Mouse (Mus musculus) CD8-positive naive resting alpha-beta T cell, adult 2 months (primary cell): ENCODE results near the gene Krtap8-1.

Experiments
- DNase-seq, 2 experiments: peaks; one replicate each; pipeline ENCODE4 v3.0.0; 2022; ENCODE audit warnings: low read depth in 2 of 2, low spot score in 2 of 2

The Krtap8-1 gene

DNA sequence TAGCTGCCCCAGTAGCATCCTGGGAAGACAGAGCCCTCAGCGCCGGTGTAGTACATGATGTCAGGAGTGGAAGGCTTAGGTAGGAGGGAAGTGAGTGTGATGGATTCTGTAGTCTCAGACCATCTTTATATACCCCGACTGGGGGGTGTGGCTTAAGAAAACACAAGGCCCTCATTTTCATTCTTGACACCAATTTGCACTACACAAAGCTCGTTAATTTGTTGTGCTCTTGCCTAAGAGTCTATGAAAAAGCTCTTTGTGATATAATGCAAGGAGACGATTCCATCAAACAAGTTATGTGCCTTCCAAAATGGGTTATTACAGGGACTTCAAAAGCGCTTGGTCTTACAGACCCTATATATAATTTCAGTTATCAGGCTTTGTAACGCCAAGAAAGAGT, at the start of gene Krtap8-1:
Gene Krtap8-1 (minus strand): TSS at position 101 of the 400 bp plus-strand sequence.
- no peak for DNase-seq

DNA sequence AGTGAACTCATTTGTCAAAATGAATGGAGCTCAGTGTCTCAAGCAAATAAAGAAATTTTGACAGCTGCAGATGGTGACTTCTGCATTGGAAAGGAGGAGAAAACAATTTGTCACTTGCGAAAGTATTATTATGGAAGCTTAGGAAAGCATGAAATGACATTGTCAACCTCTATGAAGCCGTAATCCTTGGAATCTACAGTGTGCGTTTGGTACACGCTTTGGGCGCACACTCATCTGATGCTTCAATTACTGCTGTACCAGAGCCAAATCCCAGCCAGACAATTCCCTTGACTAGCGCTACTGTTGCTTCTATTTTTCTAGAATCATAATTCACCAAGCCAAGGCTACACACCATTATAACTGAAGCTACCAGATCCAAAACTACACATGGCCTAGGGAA, 49.6 kb upstream of the Krtap8-1 start:
- DNase-seq = no peak

DNA sequence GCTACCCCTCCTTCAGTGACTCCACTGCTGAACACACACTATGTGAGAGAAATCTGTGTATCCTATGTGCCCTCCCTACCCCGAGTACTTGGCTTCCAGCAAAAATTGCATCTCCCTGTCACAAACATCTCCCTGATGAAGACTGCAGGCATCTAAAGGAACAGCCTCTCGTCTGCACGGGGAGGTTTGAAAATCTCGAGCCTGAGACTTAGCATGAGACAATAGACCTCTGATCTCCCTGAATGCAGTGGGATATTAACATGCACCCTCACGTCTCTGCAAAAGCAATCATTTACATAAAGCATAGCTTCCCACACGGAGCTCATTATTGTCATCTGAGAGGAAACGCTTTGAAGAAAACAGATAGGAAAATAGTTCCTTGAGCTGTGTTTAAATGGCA, 42.8 kb upstream of the Krtap8-1 start:
- DNase-seq = no peak

DNA sequence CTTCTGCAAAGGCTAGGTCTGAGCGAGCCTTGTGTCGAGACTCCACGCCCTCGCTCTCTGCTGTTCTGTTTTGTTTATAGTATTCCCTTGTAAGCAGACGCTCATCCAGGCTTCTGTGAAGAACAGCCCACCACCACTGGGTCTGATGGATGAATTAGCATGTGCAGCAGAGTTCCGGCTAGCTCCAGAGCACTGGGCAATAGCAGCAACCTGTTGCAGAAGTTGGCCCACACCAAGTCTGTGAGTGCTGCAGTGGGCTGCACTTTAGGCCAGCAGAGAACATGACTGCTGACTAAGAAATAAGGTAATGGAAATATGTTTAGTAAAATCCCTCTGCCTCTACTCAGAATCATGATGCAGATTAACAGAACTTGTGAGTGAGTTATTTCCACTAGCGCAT, 42.1 kb upstream of the Krtap8-1 start:
- DNase-seq = no peak

DNA sequence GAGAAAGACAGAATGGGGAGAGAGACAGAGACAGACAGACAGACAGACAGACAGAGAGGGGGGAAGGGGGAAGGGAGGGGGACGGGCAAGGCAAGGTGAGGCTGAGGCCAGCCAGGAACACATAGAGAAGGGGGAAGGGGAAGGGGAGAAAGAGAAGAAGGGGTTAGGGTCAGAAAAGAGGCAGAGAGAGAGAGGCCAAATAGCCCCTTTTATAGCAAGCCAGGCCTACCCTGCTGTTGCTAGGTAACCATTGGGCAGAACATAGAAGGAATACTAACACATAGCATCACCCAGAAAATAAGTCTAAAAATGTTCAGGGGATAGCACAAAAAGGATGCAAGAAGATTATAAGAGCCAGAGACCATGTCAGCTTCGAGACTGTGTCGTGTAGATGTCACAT, 40.6 kb upstream of the Krtap8-1 start:
- DNase-seq = no peak

DNA sequence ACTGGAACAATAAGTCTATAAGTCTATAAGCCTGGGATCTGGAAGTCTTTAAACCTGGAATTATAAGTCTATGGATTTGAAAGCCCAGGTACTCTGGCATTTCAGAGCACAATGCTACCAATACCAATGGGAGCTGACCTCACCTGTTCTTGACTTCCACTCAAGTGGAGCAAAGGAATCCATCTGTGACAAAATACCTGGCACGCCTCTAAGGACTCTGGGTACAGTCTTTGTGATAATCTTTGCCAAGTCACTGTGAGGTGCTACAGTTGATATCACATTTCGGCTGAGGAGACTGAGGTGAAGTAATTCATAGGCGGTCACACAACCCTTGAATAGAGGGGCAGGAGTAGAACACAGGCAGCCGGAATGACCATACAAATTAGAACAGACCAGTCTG, 33.2 kb upstream of the Krtap8-1 start:
- DNase-seq = no peak

DNA sequence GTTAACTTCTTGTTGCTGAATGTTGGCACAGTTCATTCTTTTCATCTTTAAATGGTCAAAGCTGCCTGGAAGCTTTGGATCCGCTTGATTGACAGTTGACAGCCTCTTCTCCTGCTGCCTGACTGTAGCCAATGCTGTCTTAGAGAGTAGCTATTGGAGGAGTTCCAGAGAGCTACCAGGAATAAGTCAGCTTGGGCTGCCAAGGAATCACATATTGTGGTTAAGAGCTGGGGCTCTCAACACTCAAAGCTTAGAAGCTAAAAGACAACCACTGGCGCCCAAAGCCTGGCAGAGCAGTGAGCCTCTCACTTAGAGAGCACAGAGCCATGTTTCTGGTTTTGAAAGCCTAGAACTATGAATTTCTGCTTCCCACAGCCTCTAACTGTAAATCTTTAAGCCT, 32.8 kb upstream of the Krtap8-1 start:
- DNase-seq = no peak

DNA sequence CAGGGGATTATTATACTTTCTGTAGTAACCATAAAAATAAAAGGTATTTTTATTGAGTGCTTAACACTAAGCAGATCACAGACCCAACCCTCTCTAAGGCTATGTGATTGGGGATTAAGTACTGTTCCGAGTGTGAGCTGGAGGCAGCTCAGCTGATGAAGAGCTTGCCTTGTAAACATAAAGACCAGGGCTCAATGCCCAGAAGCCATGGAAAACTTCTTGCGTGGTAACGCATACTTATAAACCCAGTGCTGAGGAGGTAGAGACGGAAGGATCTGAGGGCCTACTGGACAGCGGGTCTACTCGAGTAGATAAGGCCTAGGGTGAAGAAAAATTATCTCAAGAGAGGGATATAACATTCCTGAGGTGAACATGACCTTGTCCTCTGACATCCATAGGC, 32.3 kb upstream of the Krtap8-1 start:
- DNase-seq = no peak

DNA sequence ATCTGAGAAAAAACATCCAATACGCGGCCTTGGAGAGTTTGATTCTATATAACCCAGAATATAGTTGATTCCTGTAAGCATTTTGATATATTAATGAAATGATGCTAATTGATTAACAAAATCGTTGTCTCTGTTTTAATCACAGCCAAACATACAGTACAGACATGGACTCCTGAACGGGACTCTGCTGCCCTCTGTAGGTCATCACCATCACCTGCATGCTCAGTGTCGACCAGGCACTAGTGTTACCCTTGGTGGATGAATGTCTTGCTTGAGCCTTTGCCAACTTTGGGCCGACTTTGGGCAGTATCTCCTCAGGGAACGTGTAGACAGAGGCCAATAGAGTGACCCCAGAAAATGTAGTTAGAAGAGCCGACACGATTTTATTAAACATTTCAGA, 29.9 kb upstream of the Krtap8-1 start:
- DNase-seq = no peak

DNA sequence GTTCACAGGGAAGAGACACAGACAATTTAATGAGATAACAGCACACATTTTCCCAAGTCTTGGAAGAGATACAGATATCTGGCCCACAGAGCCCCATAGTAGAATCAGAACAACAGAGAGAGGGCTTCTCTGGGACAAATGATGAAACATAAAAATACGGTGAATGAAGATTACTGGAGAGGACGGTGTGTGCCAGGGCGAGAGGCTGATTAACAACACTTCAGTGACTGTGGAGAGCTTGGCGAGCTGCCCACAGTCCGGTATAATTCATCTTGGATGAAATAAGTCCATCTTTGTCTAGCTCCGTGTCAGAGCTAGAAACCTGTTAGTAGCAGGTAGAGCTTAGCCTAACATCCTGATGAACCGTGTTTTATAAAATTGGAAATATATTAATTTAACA, 25.7 kb upstream of the Krtap8-1 start:
- DNase-seq = no peak

DNA sequence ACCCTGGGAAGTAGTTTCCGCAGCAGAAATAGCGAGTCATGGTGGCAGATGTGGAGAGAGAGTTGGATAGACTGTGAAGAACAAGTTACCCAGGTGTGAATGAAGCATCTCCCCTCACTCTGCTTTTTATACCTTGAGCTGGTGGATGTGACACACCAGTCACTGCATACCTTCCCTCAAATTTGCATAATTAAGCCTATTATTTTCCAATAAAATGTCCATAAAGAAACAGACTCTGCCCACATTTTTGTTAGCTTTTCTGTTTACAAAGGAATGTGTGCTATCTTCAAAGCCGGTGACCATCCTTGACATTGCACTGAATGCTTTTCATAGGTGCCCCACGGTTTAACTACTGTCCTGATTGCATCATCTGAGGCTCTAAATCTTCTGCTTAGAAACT, 20.5 kb upstream of the Krtap8-1 start, which contains the start of gene Krtap7-1:
Gene Krtap7-1 (minus strand): TSS at position 101 of the 400 bp plus-strand sequence.
- DNase-seq = no peak

DNA sequence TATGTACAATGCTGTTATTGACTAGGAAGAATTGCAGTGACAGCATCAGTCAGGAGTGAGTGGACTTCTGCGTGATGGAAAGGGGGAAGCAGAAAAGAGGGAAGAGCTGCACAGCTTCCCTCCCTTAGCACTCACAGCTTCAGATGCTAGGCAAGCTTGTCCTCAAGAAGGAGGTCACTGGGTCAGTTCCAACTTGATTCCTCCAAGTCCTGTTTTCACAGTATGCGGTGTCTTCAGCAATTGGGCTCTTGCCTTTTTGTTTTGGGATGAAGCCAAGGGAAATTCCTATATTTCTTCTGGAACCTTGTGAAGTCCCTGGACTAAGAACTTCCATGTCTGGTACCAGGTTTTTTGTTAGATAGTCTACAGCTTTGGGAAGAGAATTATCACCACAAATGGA, 15.8 kb upstream of the Krtap8-1 start:
- DNase-seq = no peak

DNA sequence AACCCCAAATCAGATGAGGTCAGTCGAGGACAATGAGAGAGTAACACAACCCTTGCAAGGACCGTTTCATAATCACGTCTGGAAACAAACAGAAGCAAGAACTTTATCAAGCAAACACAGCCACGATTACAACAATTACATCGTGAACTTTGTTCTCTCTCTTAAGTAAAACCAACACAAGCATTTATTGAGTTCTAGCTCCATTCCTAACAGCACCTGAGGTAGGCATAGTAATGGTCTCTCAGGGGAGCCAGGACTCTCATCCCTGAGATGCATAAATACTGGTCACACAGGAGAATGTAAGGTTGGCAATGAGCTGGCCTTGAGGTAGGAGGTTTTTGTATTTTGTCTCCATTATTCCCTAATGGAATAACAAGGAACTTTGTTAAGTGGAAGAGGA, 14.1 kb upstream of the Krtap8-1 start:
- DNase-seq = no peak

DNA sequence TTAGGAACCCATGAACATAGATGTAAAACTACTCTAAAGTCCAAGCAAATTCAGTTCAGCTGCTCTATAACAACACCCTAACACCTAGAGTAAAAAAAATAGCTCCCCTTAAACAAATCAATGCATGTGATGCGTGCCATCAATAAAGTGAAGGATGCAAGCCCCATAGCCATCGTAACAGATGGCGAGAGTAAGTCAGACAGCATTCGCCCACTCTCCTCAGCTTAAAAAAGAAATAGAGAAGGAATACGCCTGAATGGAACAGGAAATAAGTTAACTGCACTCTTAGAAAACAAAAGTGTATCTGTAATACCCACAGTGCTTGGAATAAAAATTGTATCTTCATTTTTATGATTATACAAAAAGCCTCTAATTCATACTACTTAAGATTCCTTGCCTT, 9.2 kb upstream of the Krtap8-1 start:
- DNase-seq = no peak

DNA sequence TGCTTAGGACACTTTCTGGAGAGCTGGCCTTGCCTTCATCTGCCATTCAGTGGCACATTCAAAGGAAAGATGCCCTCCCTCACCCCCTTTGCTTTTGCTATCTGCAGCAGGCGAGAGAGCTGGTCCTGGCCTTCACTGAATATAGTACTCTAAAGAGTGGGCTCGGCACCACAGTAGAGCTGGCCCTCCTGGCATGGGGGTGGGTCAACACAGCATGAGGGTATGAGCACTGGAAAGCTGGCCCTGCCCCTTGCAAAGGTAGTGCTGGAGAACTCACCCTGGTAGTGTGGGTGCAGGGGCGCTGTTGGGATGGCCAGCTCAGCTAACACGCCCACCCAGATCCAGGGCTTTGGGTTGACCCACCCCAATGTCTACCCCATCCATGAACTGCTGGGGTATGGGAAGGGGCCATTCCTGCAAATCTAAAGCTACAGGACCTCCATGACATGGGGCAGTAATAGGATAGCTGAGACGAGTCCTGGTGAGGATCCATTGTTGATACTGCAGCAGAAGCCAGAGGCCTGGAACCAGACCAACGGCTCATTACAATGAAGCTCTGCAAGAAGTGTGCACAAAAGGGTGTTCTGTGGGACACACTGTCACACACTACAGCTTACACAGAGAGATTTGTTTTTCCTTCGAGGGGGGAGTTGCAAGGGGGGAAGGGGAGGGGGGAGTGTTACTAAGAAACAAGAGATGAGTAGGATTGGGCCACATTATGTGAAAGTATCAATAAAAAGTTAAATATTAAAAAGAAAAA, 7.8 kb upstream of the Krtap8-1 start:
- no peak for DNase-seq

DNA sequence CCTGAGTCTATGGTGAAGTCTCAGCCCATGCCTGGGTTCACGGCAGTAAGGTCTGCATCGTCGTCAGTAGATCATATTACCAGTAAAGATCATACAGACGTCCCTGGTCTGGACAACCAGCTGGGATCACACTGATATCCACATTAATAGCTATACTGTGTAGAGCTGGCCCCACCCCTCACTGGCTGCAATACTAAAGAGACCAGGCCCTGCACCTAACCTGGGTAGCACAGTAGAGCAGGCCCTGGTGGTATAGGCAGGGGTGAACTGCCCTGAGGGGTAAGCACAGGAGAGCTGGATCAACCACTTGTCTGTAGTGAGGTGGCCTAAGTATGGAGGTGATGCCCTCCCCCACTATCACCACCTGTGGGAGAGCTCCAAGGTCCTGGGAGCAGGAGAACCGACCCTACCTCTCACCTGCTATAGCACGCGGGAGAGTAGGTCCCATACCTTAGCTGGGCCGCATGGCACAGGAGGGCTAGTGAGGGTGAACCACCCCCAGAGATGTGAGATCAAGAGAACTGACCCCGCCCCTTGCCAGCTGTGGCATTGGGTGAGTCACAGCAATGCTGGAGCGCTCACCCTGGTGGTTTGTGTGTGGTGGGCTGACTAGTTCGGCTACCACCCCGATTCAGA, 10.0 kb downstream of the Krtap8-1 start:
- no peak for DNase-seq

DNA sequence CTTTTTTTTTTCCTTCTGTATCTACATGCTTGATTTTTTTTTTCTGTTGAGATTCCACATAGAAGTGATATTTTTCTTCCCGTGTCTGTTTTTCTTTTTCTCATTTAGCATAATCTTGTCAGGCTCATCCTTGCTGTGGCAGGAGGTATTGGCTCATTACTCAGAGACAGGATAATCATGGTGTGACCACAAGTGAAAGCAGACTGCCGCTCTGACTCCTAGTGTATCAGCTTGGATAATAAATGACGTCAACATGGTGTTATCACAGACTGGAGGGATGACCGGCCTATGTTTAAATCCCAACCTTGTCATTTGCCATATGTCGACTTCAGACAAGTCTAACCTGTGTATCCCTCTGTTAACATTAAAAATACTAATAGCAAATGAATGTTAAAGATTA, 26.6 kb downstream of the Krtap8-1 start:
- no peak for DNase-seq
